Mouse (Mus musculus) mesoderm, embryonic 11.5 days (tissue): Measurements from ENCODE around the gene Grk4.
"Not testable (repeated sequence)": the region's sequence is repeated elsewhere in the genome, so short reads cannot be mapped to it uniquely, and the experiment has no call there.

Experiments used
- DNase-seq: peaks from one replicate; pipeline ENCODE4 v3.0.0-alpha.2; 2012; ENCODE audit warnings: low read depth, low spot score

Grk4 gene

GRCm38 (mm10) chr5:34708436-34708835 lies 48.3 kb downstream of the Grk4 start:
- no peak for DNase-seq

- not testable (repeated sequence) for DNase-seq
Observed at GRCm38 (mm10) chr5:34714371-34714770, 54.2 kb downstream of the Grk4 start.

- no peak for DNase-seq
Observed at GRCm38 (mm10) chr5:34714816-34715215, 54.6 kb downstream of the Grk4 start.

- no peak for DNase-seq
Observed at GRCm38 (mm10) chr5:34729141-34729540, 69.0 kb downstream of the Grk4 start.

- DNase-seq = no peak
Observed at GRCm38 (mm10) chr5:34730255-34730654, 70.1 kb downstream of the Grk4 start.

- DNase-seq = no peak
Observed at GRCm38 (mm10) chr5:34751477-34751876, 91.3 kb downstream of the Grk4 start.

- DNase-seq = no peak
Observed at GRCm38 (mm10) chr5:34758762-34759161, 98.6 kb downstream of the Grk4 start.

- DNase-seq = peak; percentile 9
Observed at GRCm38 (mm10) chr5:34760850-34761508, 100.8 kb downstream of the Grk4 start.

GRCm38 (mm10) chr5:34761509-34761908 lies 101.3 kb downstream of the Grk4 start, which contains the start of gene Htt:
Htt (plus strand) TSS chr5:34761740.
- peak; percentile 98 for DNase-seq

GRCm38 (mm10) chr5:34761934-34762611 lies 101.9 kb downstream of the Grk4 start:
- DNase-seq = peak; percentile 61

GRCm38 (mm10) chr5:34771818-34772217 lies 111.6 kb downstream of the Grk4 start:
- no peak for DNase-seq

GRCm38 (mm10) chr5:34772696-34773245 lies 112.6 kb downstream of the Grk4 start:
- no peak for DNase-seq

GRCm38 (mm10) chr5:34773392-34773791 lies 113.2 kb downstream of the Grk4 start:
- DNase-seq = no peak

GRCm38 (mm10) chr5:34785027-34785426 lies 124.8 kb downstream of the Grk4 start:
- DNase-seq = no peak

GRCm38 (mm10) chr5:34791141-34791540 lies 131.0 kb downstream of the Grk4 start:
- no peak for DNase-seq

GRCm38 (mm10) chr5:34800292-34800953 lies 140.2 kb downstream of the Grk4 start:
- no peak for DNase-seq
